Mouse (Mus musculus) hindbrain, embryonic 10.5 days (tissue): ENCODE data around the gene Gtf3c2. TPM values are rescaled to one million over a fixed set of nuclear protein-coding genes. Genes with fewer than 3 reads are reported as not detected.

ENCODE experiments used
- DNase-seq: peaks from one replicate; pipeline ENCODE4 v3.0.0-alpha.2; 2017; ENCODE audit warnings: low spot score
- H3K27ac ChIP-seq: fragments of 300-500 bp; sonication (generic); 2 replicates; pipeline ENCODE4 v1.5.1; 2016; ENCODE audit warnings: mild to moderate bottlenecking, moderate library complexity
- H3K27me3 ChIP-seq: fragments of 300-500 bp; sonication (generic); 2 replicates; pipeline ENCODE4 v1.6.1; 2016; ENCODE audit warnings: mild to moderate bottlenecking; ENCODE audit not compliant: poor library complexity, insufficient read depth, severe bottlenecking
- H3K36me3 ChIP-seq: fragments of 300-500 bp; sonication (generic); 2 replicates; pipeline ENCODE4 v1.6.1; 2016; ENCODE audit warnings: mild to moderate bottlenecking, moderate library complexity
- H3K4me1 ChIP-seq: fragments of 300-500 bp; sonication (generic); replicated peaks from 2 replicates; pipeline ENCODE4 v1.6.1; 2016; ENCODE audit warnings: mild to moderate bottlenecking
- H3K4me3 ChIP-seq: fragments of 300-500 bp; sonication (generic); 2 replicates; pipeline ENCODE4 v1.5.1; 2016; ENCODE audit warnings: mild to moderate bottlenecking, moderate library complexity
- H3K9me3 ChIP-seq: fragments of 300-500 bp; sonication (generic); 2 replicates; pipeline ENCODE4 v1.6.1; 2016; ENCODE audit warnings: mild to moderate bottlenecking, moderate library complexity
- whole genome bisulfite sequencing: fragments of 180-500 bp; shearing (Covaris S2); methylation state at CpG from one replicate; pipeline ENCODE4 v1.1.7; 2016; 5-methylcytosine and 5-hydroxymethylcytosine counted together
- polyA plus RNA-seq: library from polyadenylated mRNA; unstranded; fragments of >200 nt; fragmentation: Nextera tagmentation; extraction: Ambion mirVana; gene quantifications from 2 replicates; pipeline ENCODE4 v1.2.1, GENCODE M21; 2016

Gtf3c2 gene
- polyA plus RNA-seq, 1 experiment from 2014 or later = 105 TPM

DNA sequence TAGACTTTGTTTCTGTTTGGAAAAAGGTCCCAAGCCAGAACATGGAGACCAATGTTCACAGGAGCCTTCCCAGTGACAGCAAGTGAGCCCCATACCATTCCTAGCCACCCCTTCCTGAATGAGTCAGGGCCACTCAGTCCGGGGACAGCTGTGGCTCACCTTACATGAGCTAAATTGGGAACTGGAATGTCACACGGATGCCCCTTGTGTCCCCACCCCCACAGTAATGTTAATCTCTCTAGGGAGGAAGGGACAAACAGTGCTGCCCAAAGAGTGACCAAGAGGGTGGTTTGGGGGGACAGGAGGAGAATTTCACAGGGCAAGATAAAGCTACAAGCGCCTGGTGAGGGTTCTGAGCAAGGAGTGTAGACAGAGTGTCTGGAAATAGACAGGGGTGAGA, 63.6 kb downstream of the Gtf3c2 start, which contains the start of gene Trim54:
Gene Trim54 (plus strand): TSS at position 359 of the 400 bp plus-strand sequence.
- Histone ChIP-seq H3K27me3 (peaks cover 9% of the 10 kb centered on the region; the same call in 1 of the 2 replicates), H3K27ac (no peak within 1 kb of the TSS), H3K4me3 (no peak within 1 kb of the TSS), H3K9me3 (no peaks in the 10 kb centered on the region), H3K36me3 (no peaks in the 10 kb centered on the region), H3K4me1 (no peaks in the 10 kb centered on the region)
- WGBS = 39% methylated on average over 3 of the region's 3 CpGs
- DNase-seq = no peak

DNA sequence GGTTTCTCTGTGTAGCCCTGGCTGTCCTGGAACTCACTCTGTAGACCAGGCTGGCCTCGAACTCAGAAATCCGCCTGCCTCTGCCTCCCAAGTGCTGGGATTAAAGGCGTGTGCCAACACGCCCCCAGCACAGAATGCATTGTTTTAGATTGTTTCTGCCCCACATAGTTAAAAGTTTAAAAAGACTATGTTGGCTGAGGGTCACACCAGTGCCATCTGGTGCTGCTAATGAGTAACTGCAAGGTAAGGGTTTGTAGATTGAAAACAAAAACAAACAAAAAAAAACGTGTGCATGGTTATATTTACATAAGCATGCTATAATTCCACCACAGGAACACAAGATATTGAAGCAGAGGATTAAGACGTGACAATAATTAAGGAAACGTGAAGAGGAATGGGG, 69.2 kb downstream of the Gtf3c2 start:
- Histone ChIP-seq H3K4me1 (no peaks in the 10 kb centered on the region), H3K4me3 (no peak overlapping the region), H3K36me3 (no peaks in the 10 kb centered on the region), H3K27me3 (peaks cover 3% of the 10 kb centered on the region; the same call in 1 of the 2 replicates), H3K9me3 (no peaks in the 10 kb centered on the region), H3K27ac (no peak overlapping the region)
- 39% methylated on average over 7 of the region's 7 CpGs for WGBS
- DNase-seq = no peak

DNA sequence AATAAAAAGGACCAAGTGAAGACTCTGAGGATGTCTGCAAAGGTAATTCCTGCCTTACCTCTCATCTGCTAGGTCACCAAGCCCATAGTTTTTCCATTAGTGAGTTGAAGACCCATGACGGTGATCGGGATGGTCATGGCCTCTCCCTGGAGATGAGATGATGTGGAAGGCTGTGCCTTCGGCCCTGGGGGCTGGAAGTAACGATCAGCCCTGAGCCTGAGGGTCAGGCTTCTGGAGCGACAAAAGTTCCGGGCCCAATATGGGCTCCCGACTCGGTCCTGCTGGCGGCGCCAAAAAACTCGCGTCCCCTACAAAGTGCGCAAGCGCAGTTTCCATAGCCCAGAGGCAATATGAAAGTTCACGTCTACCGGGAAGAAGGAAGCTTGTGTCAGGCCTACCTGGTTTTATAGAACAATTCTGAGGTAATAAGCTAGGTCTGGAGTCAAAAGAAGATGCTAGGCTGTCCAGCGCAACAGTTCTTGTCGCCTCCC, 71.9 kb downstream of the Gtf3c2 start, which contains the start of gene Slc30a3:
Gene Slc30a3 (minus strand): TSS at position 238 of the 491 bp plus-strand sequence.
- Histone ChIP-seq H3K27ac (no peak within 1 kb of the TSS), H3K36me3 (no peaks in the 10 kb centered on the region), H3K27me3 (peaks cover 3% of the 10 kb centered on the region; the same call in 1 of the 2 replicates), H3K4me1 (no peaks in the 10 kb centered on the region), H3K9me3 (no peaks in the 10 kb centered on the region), H3K4me3 (no peak within 1 kb of the TSS)
- WGBS = 91% methylated on average over 18 of the region's 18 CpGs
- no peak for DNase-seq

Other genes with a start within 250 kb of the Gtf3c2 start
- gene Cgref1, start 234.6 kb downstream of the Gtf3c2 start, polyA plus RNA-seq = 3.7 and 6.7 TPM in 2 replicates
- 147 and 152 TPM in 2 replicates for gene Preb, start 219.8 kb downstream of the Gtf3c2 start, polyA plus RNA-seq
- not detected in 2 replicates for gene Tcf23, start 211.5 kb downstream of the Gtf3c2 start, polyA plus RNA-seq
- gene Atraid, start 131.8 kb downstream of the Gtf3c2 start, polyA plus RNA-seq = 86.2 and 110 TPM in 2 replicates
- gene Slc5a6, start 131.2 kb downstream of the Gtf3c2 start, polyA plus RNA-seq = 8.1 and 10.1 TPM in 2 replicates
- 43.5 and 55.9 TPM in 2 replicates for gene Cad, start 125.4 kb downstream of the Gtf3c2 start, polyA plus RNA-seq
- gene Dnajc5g, start 73.9 kb downstream of the Gtf3c2 start, polyA plus RNA-seq = not detected in 2 replicates
- 2.1 and 9.3 TPM in 2 replicates for gene Slc30a3, start 71.9 kb downstream of the Gtf3c2 start, polyA plus RNA-seq
- gene Trim54, start 63.4 kb downstream of the Gtf3c2 start, polyA plus RNA-seq = not detected in 2 replicates
- not detected in 2 replicates for gene Ucn, start 41.3 kb downstream of the Gtf3c2 start, polyA plus RNA-seq
- gene Mpv17, start 25.9 kb downstream of the Gtf3c2 start, polyA plus RNA-seq = 59.2 and 60.7 TPM in 2 replicates
- gene Gm29609, start 233 bp downstream of the Gtf3c2 start, polyA plus RNA-seq = 0.80 and 0.89 TPM in 2 replicates
- gene Snx17, start 13.1 kb upstream of the Gtf3c2 start, polyA plus RNA-seq = 128 and 138 TPM in 2 replicates
- gene Eif2b4, start 13.3 kb upstream of the Gtf3c2 start, polyA plus RNA-seq = 85.2 and 99.3 TPM in 2 replicates
- gene Zfp513, start 22.2 kb upstream of the Gtf3c2 start, polyA plus RNA-seq = 12.7 and 15.0 TPM in 2 replicates
- 172 and 197 TPM in 2 replicates for gene Ppm1g, start 40.5 kb upstream of the Gtf3c2 start, polyA plus RNA-seq
- gene Nrbp1, start 60.7 kb upstream of the Gtf3c2 start, polyA plus RNA-seq = 151 and 159 TPM in 2 replicates
- gene Gm9970, start 61.1 kb upstream of the Gtf3c2 start, polyA plus RNA-seq = 0.30 TPM in 1 of 2 replicates, not detected in the other
- 3.9 and 6.7 TPM in 2 replicates for gene Krtcap3, start 71.5 kb upstream of the Gtf3c2 start, polyA plus RNA-seq
- gene Ift172, start 111.0 kb upstream of the Gtf3c2 start, polyA plus RNA-seq = 35.2 and 39.7 TPM in 2 replicates
- 47.3 and 55.6 TPM in 2 replicates for gene Fndc4, start 115.9 kb upstream of the Gtf3c2 start, polyA plus RNA-seq
- 0.14 TPM in 1 of 2 replicates, not detected in the other for gene Gckr, start 117.3 kb upstream of the Gtf3c2 start, polyA plus RNA-seq